Mouse (Mus musculus): ENCODE results near the gene Ncbp3.

DNA sequence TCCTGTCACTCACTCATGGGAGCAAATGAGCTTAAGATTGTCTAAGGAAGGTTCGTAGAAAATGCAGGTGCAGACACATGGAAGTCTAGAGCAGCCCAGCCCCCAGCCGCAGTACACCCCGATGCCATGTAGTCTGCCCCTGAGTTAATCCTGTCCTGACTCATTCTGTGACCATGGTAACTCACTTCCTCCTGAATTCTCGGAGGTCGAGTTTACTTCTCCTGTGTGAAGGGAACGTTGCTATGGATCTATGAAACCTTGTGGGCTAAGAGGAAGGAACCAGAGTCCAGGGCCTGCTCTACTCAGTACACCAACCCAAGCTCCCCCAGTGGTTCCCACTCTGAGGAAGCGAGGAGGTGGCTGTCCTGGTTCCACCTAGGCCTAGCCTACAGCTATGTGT, 45.3 kb downstream of the Ncbp3 start:
- TF ChIP-seq CTCF (IDR thresholded peaks at IDR 0.05; ENCODE audit: borderline replicate concordance, control insufficient read depth, extremely low read depth, insufficient read depth, low read length, poor library complexity) = no peak
- TF ChIP-seq POLR2A (IDR thresholded peaks at IDR 0.05; ENCODE audit: control insufficient read depth, extremely low read depth, insufficient read depth, low read length, poor library complexity) = no peak

Measured in thymus, adult 2 months (tissue).